Mouse (Mus musculus): ENCODE results near the gene Mrrf.

DNA sequence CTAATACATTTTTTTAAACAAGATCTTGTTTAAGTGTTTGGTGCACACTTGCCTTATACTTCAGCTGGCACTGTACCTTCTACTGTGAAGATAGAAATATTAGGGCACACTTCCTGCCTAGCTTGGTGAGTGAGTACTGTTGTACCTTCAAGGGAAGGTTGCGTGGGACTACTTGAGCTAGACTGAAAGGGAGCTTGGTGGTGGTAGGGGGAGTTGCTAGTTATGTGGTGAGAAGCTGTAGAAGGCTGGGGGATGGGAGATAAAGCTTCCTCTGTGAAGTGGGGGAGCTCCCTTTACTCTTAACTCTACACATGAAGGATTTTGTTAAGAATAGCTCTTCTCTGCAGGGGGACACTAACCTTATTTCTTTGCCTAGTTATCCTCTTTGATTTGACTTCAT, 21.3 kb downstream of the Mrrf start:
- TF ChIP-seq CTCF (IDR thresholded peaks at IDR 0.05; ENCODE audit: low read depth) (no peak), EP300 (IDR thresholded peaks at IDR 0.05; ENCODE audit: low read depth) (no peak)

Data from liver, postnatal 0 days (tissue).